Mouse (Mus musculus) forebrain, embryonic 16.5 days (tissue): ENCODE measurements at regions not wholly inside any gene's neighbourhood (a gene's known extent, or its start where the extent isn't known, plus 50 kb on each side); places are given as distances from the start of the nearest gene placed in this dataset.
A peak's percentile ranks its signal among the peaks of the same experiment; 100 is the strongest.

Source experiments
- ATAC-seq: fragments of 200-750 bp; cut with Nextera tagmentation; 2 replicates; pipeline ENCODE4 v1.8.0; 2017; ENCODE audit warnings: mild to moderate bottlenecking, moderate library complexity
- H3K27ac ChIP-seq: fragments of 300-500 bp; sonication (generic); 2 replicates; pipeline ENCODE4 v1.5.1; 2014; ENCODE audit warnings: low read length, control low read depth
- H3K27me3 ChIP-seq: fragments of 300-500 bp; sonication (generic); replicated peaks from 2 replicates; pipeline ENCODE4 v1.6.1; 2014; ENCODE audit warnings: low read length; ENCODE audit not compliant: control insufficient read depth, insufficient read depth
- H3K36me3 ChIP-seq: fragments of 300-500 bp; sonication (generic); 2 replicates; pipeline ENCODE4 v1.6.1; 2014; ENCODE audit not compliant: control insufficient read depth, insufficient read depth
- H3K4me1 ChIP-seq: fragments of 300-500 bp; sonication (generic); replicated peaks from 2 replicates; pipeline ENCODE4 v1.6.1; 2014; ENCODE audit warnings: low read length; ENCODE audit not compliant: control insufficient read depth, insufficient read depth
- H3K4me2 ChIP-seq: fragments of 300-500 bp; sonication (generic); 2 replicates; pipeline ENCODE4 v1.6.1; 2014; ENCODE audit warnings: mild to moderate bottlenecking, low read length, control low read depth
- H3K4me3 ChIP-seq: fragments of 300-500 bp; sonication (generic); replicated peaks from 2 replicates; pipeline ENCODE4 v1.5.1; 2014; ENCODE audit warnings: mild to moderate bottlenecking, low read length, control low read depth
- H3K9ac ChIP-seq: fragments of 300-500 bp; sonication (generic); replicated peaks from 2 replicates; pipeline ENCODE4 v1.6.1; 2014; ENCODE audit warnings: low read depth, low read length, control low read depth
- H3K9me3 ChIP-seq: fragments of 300-500 bp; sonication (generic); 2 replicates; pipeline ENCODE4 v1.6.1; 2016; ENCODE audit warnings: low read length; ENCODE audit not compliant: control insufficient read depth
- WGBS: fragments of 180-500 bp; shearing (Covaris S2); extraction: QIAGEN DNeasy Blood & Tissue Kit; methylation state at CpG from one replicate; pipeline ENCODE4 v1.1.7; 2014; 5-methylcytosine and 5-hydroxymethylcytosine counted together

DNA sequence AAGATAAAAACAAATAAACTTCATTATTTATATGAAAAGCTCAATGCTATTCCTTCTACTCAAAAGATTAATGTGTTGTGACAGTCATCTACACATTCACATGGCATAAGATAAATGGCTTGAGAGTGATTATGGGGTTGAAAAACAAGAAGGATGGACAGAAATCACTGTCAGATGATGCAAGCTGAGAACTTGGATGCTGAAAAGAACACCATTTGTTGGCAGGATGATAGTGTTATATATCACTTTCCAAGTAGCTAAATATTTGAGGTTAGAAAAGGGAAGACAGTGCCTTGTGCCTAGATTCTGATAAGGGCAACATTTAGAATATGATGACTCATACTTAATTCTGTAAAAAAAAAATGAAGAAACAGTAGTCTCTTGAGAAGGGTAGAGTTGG, 817.0 kb downstream of the Phex start:
- Histone ChIP-seq H3K27ac (no peak overlapping the region), H3K27me3 (no peaks in the 10 kb centered on the region), H3K9ac (no peak overlapping the region), H3K36me3 (no peaks in the 10 kb centered on the region), H3K9me3 (no peaks in the 10 kb centered on the region), H3K4me1 (no peaks in the 10 kb centered on the region), H3K4me2 (no peak overlapping the region), H3K4me3 (no peak overlapping the region)
- no peak for ATAC-seq

- Histone ChIP-seq H3K4me3 (no peak overlapping the region), H3K36me3 (no peaks in the 10 kb centered on the region), H3K9me3 (no peaks in the 10 kb centered on the region), H3K27me3 (no peaks in the 10 kb centered on the region), H3K9ac (no peak overlapping the region), H3K27ac (no peak overlapping the region), H3K4me2 (no peak overlapping the region), H3K4me1 (no peaks in the 10 kb centered on the region)
- 78% methylated on average over 5 of the region's 5 CpGs for WGBS
- ATAC-seq = peak; percentile 59
These were observed 820.4 kb downstream of the Phex start for GRCm38 (mm10) chrX:156594735-156595134.
